ENCODE assay signal across 9 mouse cellular contexts in the genomic region with DNA sequence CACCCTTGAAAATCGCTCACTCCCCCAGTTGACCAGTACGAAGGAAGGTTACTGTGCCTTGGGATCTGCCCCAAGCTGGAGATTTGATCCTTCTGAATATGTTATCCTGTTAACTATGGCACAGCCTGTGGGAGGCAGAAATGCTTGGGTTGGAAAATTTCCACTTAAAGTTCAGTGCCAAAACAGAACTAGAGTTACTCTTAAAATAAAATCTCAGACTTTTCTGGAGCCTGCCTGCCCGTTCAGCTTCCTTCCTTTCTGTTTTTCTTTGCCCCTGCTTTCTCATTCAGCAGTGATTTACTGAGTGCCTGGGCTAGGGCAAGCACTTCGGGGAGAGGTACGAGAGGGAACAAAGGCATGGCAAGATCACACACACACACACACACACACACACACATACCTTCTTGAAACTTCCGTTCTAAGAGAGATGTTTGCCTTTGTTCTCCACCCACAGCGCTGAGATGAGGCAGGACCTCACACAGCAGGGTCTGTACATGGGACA.
DNase-seq lines count a peak whose midpoint lies in the region; ATAC-seq and TF ChIP-seq lines count a peak whose summit lies in the region.
"Had no signal": no experiment of that assay in that cellular context is flagged by ENCODE, and none has a peak within 500 bp of the region (broad histone marks: within the 10 kb centered on the region; RNA-seq: fewer than 3 reads in every experiment).

No protein-coding gene starts in this region.

- TF ChIP-seq POLR2A in embryonic fibroblast, embryonic 13.5 days (IDR thresholded peaks at IDR 0.05; ENCODE audit: low read depth, low read length), result peak; percentile 34; the same call in 1 of the 2 replicates

- H3K4me1 ChIP-seq in lung, embryonic 14.5 days (ENCODE audit: insufficient read depth), result peaks cover 6% of the 10 kb centered on the region
- peaks cover 3% of the 10 kb centered on the region; the same call in 1 of the 2 replicates for H3K4me1 ChIP-seq in embryonic fibroblast, embryonic 13.5 days (ENCODE audit: control insufficient read depth, insufficient read depth, low read length)
- H3K4me1 ChIP-seq in neural tube, embryonic 13.5 days (replicated peaks), result peaks cover 14% of the 10 kb centered on the region
- no peaks in the 10 kb centered on the region for H3K4me1 ChIP-seq in liver, embryonic 11.5 days (replicated peaks; ENCODE audit: control insufficient read depth, insufficient read depth, low read length)

- H3K36me3 ChIP-seq in lung, embryonic 14.5 days (ENCODE audit: insufficient read depth), result no peaks in the 10 kb centered on the region
- no peaks in the 10 kb centered on the region for H3K36me3 ChIP-seq in neural tube, embryonic 13.5 days
- H3K36me3 ChIP-seq in liver, embryonic 11.5 days (ENCODE audit: control insufficient read depth, insufficient read depth, low read length), result no peaks in the 10 kb centered on the region

- H3K4me2 ChIP-seq in lung, embryonic 14.5 days, result peak overlapping the region; percentile 29; the same call in 1 of the 2 replicates
- no peak overlapping the region for H3K4me2 ChIP-seq in neural tube, embryonic 13.5 days
- H3K4me2 ChIP-seq in liver, embryonic 11.5 days, result no peak overlapping the region

- H3K27ac ChIP-seq in lung, embryonic 14.5 days (ENCODE audit: low read depth), result peak overlapping the region; percentile 42; the same call in 1 of the 2 replicates
- H3K27ac ChIP-seq in embryonic fibroblast, embryonic 13.5 days (ENCODE audit: insufficient read depth, low read length), result peak overlapping the region; percentile 77
- peak overlapping the region; percentile 23 for H3K27ac ChIP-seq in neural tube, embryonic 13.5 days (replicated peaks)
- H3K27ac ChIP-seq in liver, embryonic 11.5 days (ENCODE audit: low read depth, low read length), result no peak overlapping the region
- H3K27ac ChIP-seq: macrophage had no signal

- peak overlapping the region; percentile 16; the same call in 1 of the 2 replicates for H3K9ac ChIP-seq in lung, embryonic 14.5 days
- H3K9ac ChIP-seq in neural tube, embryonic 13.5 days, result no peak overlapping the region
- no peak overlapping the region for H3K9ac ChIP-seq in liver, embryonic 11.5 days (ENCODE audit: low read depth, low read length)

- 28% methylated on average over 7 of the region's 7 CpGs for WGBS in lung, embryonic 14.5 days
- WGBS in neural tube, embryonic 13.5 days, result 22% methylated on average over 7 of the region's 7 CpGs
- 66% methylated on average over 7 of the region's 7 CpGs for WGBS in liver, embryonic 11.5 days

- no peak for DNase-seq in frontal cortex, postnatal 25 days (ENCODE audit: low spot score in 2 of 2)
- DNase-seq in lung, embryonic 14.5 days, result peak; percentile 62
- no peak for DNase-seq in lung, postnatal 36 days
- DNase-seq in liver, embryonic 11.5 days (ENCODE audit: low spot score), result no peak
- DNase-seq in adrenal gland, postnatal 36 days, result no peak

- H3K4me3 ChIP-seq in lung, embryonic 14.5 days (ENCODE audit: low read depth, low read length), result no peak overlapping the region
- H3K4me3 ChIP-seq in embryonic fibroblast, embryonic 13.5 days (ENCODE audit: insufficient read depth, low read length), result no peak overlapping the region
- no peak overlapping the region for H3K4me3 ChIP-seq in neural tube, embryonic 13.5 days
- no peak overlapping the region for H3K4me3 ChIP-seq in liver, embryonic 11.5 days (ENCODE audit: low read depth, low read length)

- no peaks in the 10 kb centered on the region for H3K9me3 ChIP-seq in lung, embryonic 14.5 days (ENCODE audit: low read depth, low read length)
- H3K9me3 ChIP-seq in neural tube, embryonic 13.5 days, result no peaks in the 10 kb centered on the region
- H3K9me3 ChIP-seq in liver, embryonic 11.5 days (ENCODE audit: control insufficient read depth, low read length), result no peaks in the 10 kb centered on the region

- no peak for TF ChIP-seq CTCF in lung, embryonic 14.5 days (IDR thresholded peaks at IDR 0.05; ENCODE audit: low read depth)
- no peak for TF ChIP-seq CTCF in embryonic fibroblast, embryonic 13.5 days (IDR thresholded peaks at IDR 0.05; ENCODE audit: borderline replicate concordance, insufficient read depth, low read length)

- peak; percentile 63 for ATAC-seq in frontal cortex, adult (ENCODE audit: low TSS enrichment)
- ATAC-seq in lung, embryonic 14.5 days (ENCODE audit: insufficient read depth), result peak; percentile 63
- ATAC-seq in neural tube, embryonic 13.5 days (ENCODE audit: low read depth), result peak; percentile 36; the same call in 1 of the 2 replicates
- no peak for ATAC-seq in liver, embryonic 11.5 days (replicated peaks; ENCODE audit: low FRiP score)

- H3K27me3 ChIP-seq in lung, embryonic 14.5 days (ENCODE audit: insufficient read depth, low read length), result no peaks in the 10 kb centered on the region
- H3K27me3 ChIP-seq in neural tube, embryonic 13.5 days, result no peaks in the 10 kb centered on the region
- no peaks in the 10 kb centered on the region; the same call in 1 of the 2 replicates for H3K27me3 ChIP-seq in liver, embryonic 11.5 days (replicated peaks; ENCODE audit: control insufficient read depth, insufficient read depth, low read length)
